Mouse (Mus musculus): ENCODE measurements around the gene Fam107a.

DNA sequence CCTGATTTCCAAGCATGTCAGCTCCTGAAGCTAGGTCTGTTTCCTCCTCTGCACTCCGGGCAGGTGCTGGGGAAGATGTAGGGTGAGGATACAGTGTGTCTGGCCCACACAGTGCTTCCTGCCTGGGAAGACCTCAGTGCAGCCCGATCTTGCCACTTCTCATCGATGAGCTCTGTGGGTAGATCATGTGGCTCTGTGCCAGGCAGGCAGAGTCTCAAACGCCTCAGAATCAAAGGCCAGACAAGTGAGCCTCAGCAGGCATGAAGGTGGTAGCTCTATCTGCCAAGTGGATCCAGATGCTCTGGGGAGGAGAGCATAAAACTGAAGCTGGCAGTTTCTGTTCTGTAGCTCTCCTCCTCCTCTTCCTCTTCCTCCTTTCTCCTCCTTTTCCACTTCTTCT lies 22.4 kb upstream of the Fam107a start:
- no peak for TF ChIP-seq CTCF (IDR thresholded peaks at IDR 0.05; ENCODE audit: low read depth)
- no peak for TF ChIP-seq EP300 (IDR thresholded peaks at IDR 0.05; ENCODE audit: low read depth)

Measured in liver, postnatal 0 days (tissue).